Mouse (Mus musculus): ENCODE data around the gene Spaca1. TPM values are rescaled to one million over a fixed set of nuclear protein-coding genes. Genes with fewer than 3 reads are reported as not detected.

Spaca1 gene
- polyA plus RNA-seq, 1 experiment from 2014 or later = 1.9 TPM

DNA sequence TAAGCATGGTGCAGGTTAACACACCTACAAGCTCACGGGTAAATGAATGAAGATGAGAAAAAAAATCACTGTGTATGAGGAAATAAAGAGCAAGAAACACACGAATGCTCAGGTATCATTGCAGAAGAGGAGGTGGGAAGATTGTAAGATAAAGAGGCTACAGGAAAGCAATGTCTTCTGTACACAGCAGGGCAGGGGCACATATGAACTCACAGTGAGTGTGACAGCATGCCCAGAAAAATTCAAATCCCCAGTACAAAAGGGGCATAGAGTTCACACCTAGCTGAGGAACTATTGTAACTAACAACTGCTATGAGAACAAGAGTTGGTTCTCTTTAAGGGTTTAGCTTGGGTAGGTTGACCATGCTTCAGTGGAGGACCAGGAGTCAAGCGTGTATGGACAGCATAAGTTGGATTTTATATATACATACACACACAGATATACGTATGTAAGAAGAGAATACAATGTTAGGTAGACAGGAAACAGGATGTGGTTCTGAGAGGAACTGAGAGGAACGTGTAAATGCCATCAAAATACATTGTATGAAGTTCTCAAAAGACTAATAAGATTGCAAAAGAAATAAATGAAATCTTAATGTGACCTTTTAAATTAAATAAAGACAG, 61.4 kb downstream of the Spaca1 start:
- 74% methylated on average over 5 of the region's 5 CpGs for WGBS (ENCODE audit: insufficient replicate concordance)
- no peak overlapping the region for H3K4me2 ChIP-seq
- no peaks in the 10 kb centered on the region for H3K9me3 ChIP-seq (replicated peaks; ENCODE audit: control insufficient read depth, low read length)
- H3K36me3 ChIP-seq (ENCODE audit: control insufficient read depth, insufficient read depth, low read length) = no peaks in the 10 kb centered on the region
- H3K27ac ChIP-seq (ENCODE audit: low read depth, low read length) = no peak overlapping the region
- H3K27me3 ChIP-seq (ENCODE audit: control insufficient read depth, insufficient read depth, low read length) = no peaks in the 10 kb centered on the region
- H3K4me1 ChIP-seq (ENCODE audit: control insufficient read depth, insufficient read depth, low read length) = no peaks in the 10 kb centered on the region
- H3K4me3 ChIP-seq (ENCODE audit: low read depth, low read length) = no peak overlapping the region
- no peak overlapping the region for H3K9ac ChIP-seq (ENCODE audit: low read depth, low read length)
- ATAC-seq (replicated peaks; ENCODE audit: insufficient number of reproducible peaks, low FRiP score, low TSS enrichment) = no peak

Other genes starting within 250 kb of the Spaca1 start
- 0.82 and 0.86 TPM in 2 replicates for gene Cnr1, start 125.6 kb downstream of the Spaca1 start, polyA plus RNA-seq (2014; fragmentation: Nextera tagmentation; extraction: Ambion mirVana)